Mouse (Mus musculus): ENCODE measurements around the gene Clca3b.
"Not testable (repeated sequence)": the region's sequence is repeated elsewhere in the genome, so short reads cannot be mapped to it uniquely, and the experiment has no call there.

GRCm38 (mm10) chr3:144819219-144819618 is 29.9 kb downstream of the Clca3b start, which contains the start of gene Clca3a2:
- not testable (repeated sequence) for TF ChIP-seq POLR2A (IDR thresholded peaks at IDR 0.05; ENCODE audit: control insufficient read depth, extremely low read depth, insufficient read depth, low read length, poor library complexity); CTCF (IDR thresholded peaks at IDR 0.05; ENCODE audit: borderline replicate concordance, control insufficient read depth, extremely low read depth, insufficient read depth, low read length, poor library complexity)

Measured in thymus, adult 2 months (tissue).